Mouse (Mus musculus) hematopoietic stem cell, adult 5-6 weeks (primary cell): ENCODE measurements at regions not wholly inside any gene's neighbourhood (a gene's known extent, or its start where the extent isn't known, plus 50 kb on each side); places are given as distances from the start of the nearest gene placed in this dataset.

Experiments used
- ATAC-seq, 2 experiments: fragments of 125-278 bp in 1 of 2; replicated peaks in 1 of 2; 2 replicates each; pipeline ENCODE4 v1.8.0; 2016 to 2017; ENCODE audit warnings: inconsistent platforms in 2 of 2, mild to moderate bottlenecking in 2 of 2, moderate number of reproducible peaks in 2 of 2, low read depth in 1 of 2, moderate TSS enrichment in 1 of 2; ENCODE audit not compliant: low FRiP score in 2 of 2, poor library complexity in 2 of 2, severe bottlenecking in 2 of 2, insufficient read depth in 1 of 2, low TSS enrichment in 1 of 2

GRCm38 (mm10) chr5:119739386-119739785 lies 68.9 kb downstream of the Tbx3 start:
- ATAC-seq: no peak

- ATAC-seq: peak; percentile 82 to 84
Measured at GRCm38 (mm10) chr5:119741116-119741515, 70.6 kb downstream of the Tbx3 start.

GRCm38 (mm10) chr5:119743733-119744132 lies 73.3 kb downstream of the Tbx3 start:
- no peak for ATAC-seq

GRCm38 (mm10) chr5:119747038-119747437 lies 76.6 kb downstream of the Tbx3 start:
- no peak for ATAC-seq

GRCm38 (mm10) chr5:119748667-119749066 lies 78.2 kb downstream of the Tbx3 start:
- no peak for ATAC-seq

GRCm38 (mm10) chr5:119749153-119749552 lies 78.7 kb downstream of the Tbx3 start:
- no peak for ATAC-seq

GRCm38 (mm10) chr5:119755782-119756181 lies 76.7 kb upstream of the Tbx5 start:
- no peak for ATAC-seq

GRCm38 (mm10) chr5:119758880-119759279 lies 73.6 kb upstream of the Tbx5 start:
- ATAC-seq: no peak

- ATAC-seq: no peak
Measured at GRCm38 (mm10) chr5:119762102-119762501, 70.4 kb upstream of the Tbx5 start.

GRCm38 (mm10) chr5:119763337-119763736 lies 69.1 kb upstream of the Tbx5 start:
- no peak for ATAC-seq

- no peak; a peak in 1 of 4 replicates for ATAC-seq
Measured at GRCm38 (mm10) chr5:119766372-119766771, 66.1 kb upstream of the Tbx5 start.

- no peak for ATAC-seq
Measured at GRCm38 (mm10) chr5:119770951-119771350, 61.5 kb upstream of the Tbx5 start.

GRCm38 (mm10) chr5:119776106-119776887 lies 56.2 kb upstream of the Tbx5 start:
- no peak for ATAC-seq

GRCm38 (mm10) chr5:119777836-119778235 lies 54.6 kb upstream of the Tbx5 start:
- peak; percentile 56 to 60; a peak in 3 of 4 replicates for ATAC-seq

- no peak for ATAC-seq
Measured at GRCm38 (mm10) chr5:119781375-119781774, 51.1 kb upstream of the Tbx5 start.
